Mouse (Mus musculus) embryo, embryonic 10.5 days (tissue): ENCODE measurements around the gene Hsbp1.
"Not testable (repeated sequence)": the region's sequence is repeated elsewhere in the genome, so short reads cannot be mapped to it uniquely, and the experiment has no call there.

ENCODE experiments used
- DNase-seq: peaks from one replicate; pipeline ENCODE4 v3.0.0-alpha.2; 2015; ENCODE audit warnings: low spot score

Hsbp1 gene

GRCm38 (mm10) chr8:119344190-119344856 is at the start of gene Hsbp1:
Gene Hsbp1, plus strand, starts transcription at chr8:119344488.
- DNase-seq: peak; percentile 99

- no peak for DNase-seq
These were observed 48.8 kb upstream of the Hsbp1 start for GRCm38 (mm10) chr8:119295477-119295876.

- peak; percentile 51 for DNase-seq
These were observed 46.5 kb upstream of the Hsbp1 start for GRCm38 (mm10) chr8:119297752-119298151.

DNA sequence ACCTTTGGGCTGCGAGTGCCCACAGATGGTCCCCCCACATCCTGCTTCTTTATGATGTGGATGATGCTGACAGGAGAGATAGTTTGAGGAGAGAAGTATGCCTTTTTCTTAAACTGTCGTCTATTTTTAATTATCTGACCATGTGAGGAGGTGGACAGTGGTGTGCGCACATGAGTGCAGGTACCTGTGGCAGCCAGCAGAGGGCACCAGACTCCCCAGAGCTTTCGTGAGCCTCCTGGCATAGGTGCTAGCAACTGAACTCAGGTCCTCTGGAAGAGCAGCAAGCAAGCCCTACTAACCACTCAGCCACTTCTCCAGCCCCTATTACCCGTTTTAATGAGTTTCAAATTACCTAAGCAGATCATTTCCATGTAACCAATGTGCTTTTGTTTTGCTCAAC is 44.0 kb upstream of the Hsbp1 start:
- DNase-seq: no peak

DNA sequence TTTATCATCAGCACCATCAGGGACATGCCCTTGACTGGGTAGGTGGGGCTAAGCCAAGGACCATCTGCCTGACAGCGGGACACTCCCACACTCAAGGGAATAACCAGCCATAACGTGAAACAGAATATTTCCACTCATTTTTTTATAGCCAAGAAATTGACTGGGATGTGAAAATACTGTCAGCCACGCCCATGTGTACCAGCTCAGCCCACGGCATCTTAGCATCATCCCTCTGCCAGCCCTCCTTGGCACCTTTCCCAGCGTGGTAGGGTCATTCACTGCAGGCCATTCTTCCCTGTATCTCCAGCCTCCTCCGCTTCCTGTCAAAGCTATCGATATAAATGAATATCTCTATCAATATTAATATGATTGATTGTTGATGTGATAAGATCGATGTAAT is 40.1 kb upstream of the Hsbp1 start:
- DNase-seq: no peak

GRCm38 (mm10) chr8:119311412-119311811 is 32.9 kb upstream of the Hsbp1 start:
- peak; percentile 14 for DNase-seq

DNA sequence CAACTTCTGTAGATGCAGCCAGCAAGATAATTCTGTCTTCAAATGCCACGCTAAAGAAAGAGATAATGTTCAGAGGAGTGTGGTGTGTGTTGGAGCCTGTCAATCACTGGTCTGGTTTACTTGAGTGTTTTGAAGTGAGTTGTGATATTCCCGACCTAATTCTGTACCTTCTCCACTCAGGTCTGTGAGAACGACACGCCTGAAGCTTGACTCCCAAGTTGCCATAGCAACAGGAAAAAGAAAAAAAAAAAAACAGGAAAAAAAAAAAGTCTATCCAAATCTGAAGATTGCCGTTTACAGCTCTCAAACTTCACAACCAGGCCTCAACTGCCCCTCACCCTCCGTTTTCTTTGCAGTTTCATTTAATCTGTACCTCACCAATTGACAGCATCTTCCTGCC is 21.1 kb upstream of the Hsbp1 start:
- DNase-seq: no peak

GRCm38 (mm10) chr8:119339546-119339945 is 4.7 kb upstream of the Hsbp1 start:
- no peak for DNase-seq

DNA sequence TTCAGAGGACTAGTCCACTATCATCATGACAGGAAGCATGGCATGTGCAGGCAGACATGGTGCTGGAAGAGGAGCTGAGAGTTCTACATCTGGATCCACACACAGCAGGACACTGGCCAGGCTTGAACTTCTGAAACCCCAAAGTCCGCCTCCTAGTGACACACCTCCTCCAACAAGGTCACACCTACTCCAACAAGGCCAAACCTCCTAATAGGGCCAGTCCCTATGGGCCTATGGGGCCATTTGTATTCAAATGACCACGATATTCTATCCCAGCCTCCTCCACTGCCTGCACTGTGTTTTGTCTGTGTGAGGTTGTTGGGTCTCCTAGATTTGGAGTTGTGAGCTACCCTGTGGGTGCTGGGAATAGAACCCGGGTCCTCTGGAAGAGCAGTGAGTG is 682 bp upstream of the Hsbp1 start:
- no peak for DNase-seq

GRCm38 (mm10) chr8:119345029-119345682 is 868 bp downstream of the Hsbp1 start:
- no peak for DNase-seq

DNA sequence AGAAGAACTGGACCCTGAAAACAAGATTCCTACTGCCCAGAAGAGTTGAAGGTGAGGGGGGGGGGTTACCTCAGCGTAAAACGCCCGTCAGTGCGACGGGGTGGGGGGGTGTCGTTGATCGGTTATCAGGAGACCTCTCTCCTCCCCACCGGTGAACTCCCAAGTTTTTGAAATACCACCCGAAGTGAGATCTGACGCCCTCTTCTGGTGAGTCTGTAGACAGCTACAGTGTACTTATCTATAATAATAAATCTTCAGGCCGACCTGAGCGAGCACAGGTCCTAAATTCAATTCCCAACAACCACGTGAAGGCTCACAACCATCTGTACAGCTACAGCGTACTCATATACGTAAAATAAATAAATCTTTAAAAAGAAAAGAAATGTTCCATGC is 1.4 kb downstream of the Hsbp1 start:
- no peak for DNase-seq

GRCm38 (mm10) chr8:119351647-119352046 is 7.4 kb downstream of the Hsbp1 start:
- DNase-seq: no peak

DNA sequence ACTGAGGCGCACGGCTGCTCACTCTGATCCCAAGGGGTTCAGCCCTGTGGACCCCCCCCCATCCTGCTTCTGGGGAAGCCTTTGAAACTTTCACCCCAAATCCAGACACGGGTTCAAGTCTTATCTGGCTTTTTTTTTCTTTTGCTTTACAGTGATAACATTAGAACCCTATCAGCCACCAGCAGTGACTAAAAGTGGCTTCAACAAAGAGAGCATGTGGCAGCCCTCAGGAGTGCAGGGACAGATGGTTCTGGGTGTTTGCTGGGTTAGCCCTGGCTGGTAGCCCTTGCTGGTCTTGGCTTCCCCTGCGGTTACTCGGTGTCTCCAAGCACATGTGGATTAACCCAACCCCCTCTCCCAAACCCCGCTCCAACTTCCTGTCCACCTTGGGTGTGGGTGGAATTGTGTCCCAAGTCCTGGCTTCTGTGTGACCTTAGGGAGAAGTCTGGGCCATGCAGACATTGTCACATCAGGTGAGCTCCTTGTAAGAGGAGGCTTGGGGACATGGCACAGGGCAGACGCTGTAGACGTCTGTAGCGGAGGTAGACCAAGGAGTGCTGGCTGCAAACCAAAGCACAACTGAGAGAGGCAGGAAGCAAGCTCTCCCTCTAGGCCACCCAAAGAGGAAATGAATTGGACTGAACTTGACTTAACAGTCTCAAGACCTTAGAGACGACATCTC is 8.8 kb downstream of the Hsbp1 start:
- no peak for DNase-seq

GRCm38 (mm10) chr8:119353659-119354023 is 9.4 kb downstream of the Hsbp1 start:
- no peak for DNase-seq

- peak; percentile 22 for DNase-seq
These were observed 12.3 kb downstream of the Hsbp1 start for GRCm38 (mm10) chr8:119356631-119357030.

GRCm38 (mm10) chr8:119358175-119358574 is 13.9 kb downstream of the Hsbp1 start:
- no peak for DNase-seq

DNA sequence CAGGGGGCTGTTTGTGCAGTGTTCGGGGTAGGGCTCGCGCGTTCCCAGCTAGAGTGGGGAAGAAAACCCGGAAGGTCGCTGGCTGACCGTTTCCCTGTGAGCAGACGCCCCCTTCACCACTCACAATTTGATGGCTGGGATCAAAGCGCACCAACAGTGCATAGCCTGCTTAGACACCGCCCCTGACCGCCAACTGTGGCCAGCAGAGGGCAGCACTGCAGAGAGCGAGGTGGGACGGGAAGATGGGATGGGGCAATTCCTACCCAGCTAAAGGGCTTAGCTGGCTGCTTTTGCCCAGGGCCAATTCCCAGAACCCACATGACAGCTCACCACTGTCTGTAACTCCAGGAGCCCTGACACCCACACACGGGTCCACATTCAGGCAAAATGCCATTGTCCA is 14.5 kb downstream of the Hsbp1 start:
- DNase-seq: peak; percentile 60

DNA sequence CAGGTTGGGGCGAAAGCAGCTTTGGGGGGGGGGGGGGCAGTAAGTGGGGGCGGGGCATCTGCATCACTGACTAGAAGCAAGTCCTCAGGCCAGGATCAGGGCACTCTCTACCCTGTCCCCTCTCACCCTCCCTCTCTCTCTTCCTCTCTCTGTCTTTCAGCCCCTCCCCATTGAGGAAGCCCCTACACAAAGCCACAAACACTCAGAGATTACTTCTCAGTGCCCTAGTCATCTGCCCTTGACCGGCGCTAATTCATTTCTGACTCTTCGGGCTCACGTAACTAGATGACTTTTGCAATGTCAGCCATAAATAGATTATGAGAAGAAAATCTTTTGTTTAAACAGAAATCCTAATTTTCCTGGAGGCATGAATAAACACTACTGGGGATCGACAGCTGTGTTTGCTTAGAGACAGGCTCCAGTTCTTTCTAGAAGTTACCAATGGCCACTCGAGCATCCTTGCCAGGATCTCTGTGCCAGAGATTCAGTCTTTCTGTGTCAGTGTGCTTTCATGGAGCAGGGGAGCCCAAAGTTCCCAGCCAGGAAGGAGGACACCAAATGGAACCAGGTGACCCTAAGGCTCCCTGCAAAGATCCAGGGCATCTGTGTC is 16.5 kb downstream of the Hsbp1 start:
- no peak for DNase-seq

GRCm38 (mm10) chr8:119374716-119375115 is 30.4 kb downstream of the Hsbp1 start:
- DNase-seq: not testable (repeated sequence)

DNA sequence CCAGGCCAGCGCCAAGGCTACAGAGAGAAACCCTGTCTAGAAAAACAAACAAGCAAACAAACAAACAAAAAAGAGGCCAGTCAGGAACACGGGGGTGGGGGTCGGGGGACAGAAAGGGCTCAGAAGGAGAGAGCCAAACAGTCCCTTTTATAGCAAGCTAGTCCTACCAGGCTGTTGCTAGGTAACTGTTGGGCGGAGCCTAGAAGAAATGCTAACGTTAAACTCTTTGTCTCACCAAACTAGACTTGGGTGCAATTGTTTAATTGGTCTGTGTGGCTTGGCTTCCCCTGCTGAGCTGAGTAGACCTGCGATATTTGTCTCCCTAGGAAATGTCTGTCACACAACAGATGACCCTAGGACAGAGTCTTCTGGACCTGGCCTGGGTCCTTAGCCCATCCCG is 34.2 kb downstream of the Hsbp1 start:
- no peak for DNase-seq

DNA sequence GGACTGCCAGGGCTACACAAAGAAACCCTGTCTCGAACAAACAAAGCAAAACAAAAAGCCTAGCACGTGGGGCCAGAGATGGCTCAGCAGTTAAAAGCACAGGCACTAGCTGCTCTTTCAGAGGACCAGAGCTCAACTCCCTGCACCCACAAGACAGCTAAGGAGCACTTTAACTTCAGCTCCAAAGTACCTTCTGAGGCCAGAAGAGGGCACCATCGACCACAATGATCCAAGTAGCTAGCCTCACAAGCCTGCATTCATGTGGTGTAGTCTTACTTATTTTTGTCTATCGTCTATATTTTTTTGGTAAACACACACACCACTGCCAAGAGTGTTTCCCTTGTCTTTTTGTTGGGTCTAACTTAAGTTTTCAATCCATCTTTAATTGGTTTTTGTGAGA is 36.3 kb downstream of the Hsbp1 start:
- DNase-seq: peak; percentile 46

DNA sequence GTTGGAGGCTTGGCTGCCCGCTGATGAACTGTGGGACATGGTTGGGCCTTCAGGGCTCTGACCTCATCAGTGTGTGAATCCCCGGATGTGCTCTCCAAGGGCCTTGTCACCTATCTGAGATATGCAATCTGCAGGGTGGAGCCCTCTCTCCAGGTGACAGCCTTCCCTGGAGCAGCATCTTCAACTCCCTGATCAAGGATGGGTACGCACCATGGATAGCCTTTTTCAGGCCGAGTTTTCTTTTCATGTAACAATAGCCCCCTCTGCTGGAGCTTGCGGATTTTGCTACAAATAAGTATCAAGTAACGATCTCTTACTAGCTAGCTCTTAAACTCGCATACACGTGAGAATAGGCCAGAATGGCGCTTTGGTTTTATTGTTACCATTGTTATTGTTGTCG is 40.2 kb downstream of the Hsbp1 start:
- peak; percentile 91 for DNase-seq

GRCm38 (mm10) chr8:119385854-119386253 is 41.6 kb downstream of the Hsbp1 start:
- no peak for DNase-seq
